Mouse (Mus musculus) neural tube, embryonic 11.5 days (tissue): ENCODE results near the gene Tmcc1. TPM values are rescaled to one million over a fixed set of nuclear protein-coding genes. Genes with fewer than 3 reads are reported as not detected.

Experiments used
- ATAC-seq: fragments of 200-750 bp; cut with Nextera tagmentation; 2 replicates; pipeline ENCODE4 v1.8.0; 2017; ENCODE audit warnings: moderate number of reproducible peaks, mild to moderate bottlenecking, moderate TSS enrichment, moderate library complexity; ENCODE audit not compliant: insufficient read depth, low FRiP score, low TSS enrichment
- DNase-seq: peaks from one replicate; pipeline ENCODE4 v3.0.0-alpha.2; 2015; ENCODE audit warnings: low spot score
- H3K27ac ChIP-seq: fragments of 300-500 bp; sonication (generic); 2 replicates; pipeline ENCODE4 v1.5.1; 2014; ENCODE audit warnings: low read depth, mild to moderate bottlenecking, low read length
- H3K27me3 ChIP-seq: fragments of 300-500 bp; sonication (generic); 2 replicates; pipeline ENCODE4 v1.6.1; 2014; ENCODE audit warnings: mild to moderate bottlenecking, low read length, mixed read lengths; ENCODE audit not compliant: control insufficient read depth, insufficient read depth
- H3K36me3 ChIP-seq: fragments of 300-500 bp; sonication (generic); 2 replicates; pipeline ENCODE4 v1.6.1; 2014; ENCODE audit warnings: mild to moderate bottlenecking, low read length, moderate library complexity, mixed read lengths; ENCODE audit not compliant: control insufficient read depth, insufficient read depth
- H3K4me1 ChIP-seq: fragments of 300-500 bp; sonication (generic); 2 replicates; pipeline ENCODE4 v1.6.1; 2014; ENCODE audit warnings: low read length, mixed read lengths; ENCODE audit not compliant: control insufficient read depth, insufficient read depth
- H3K4me2 ChIP-seq: fragments of 300-500 bp; sonication (generic); 2 replicates; pipeline ENCODE4 v1.6.1; 2014; ENCODE audit warnings: low read depth, mild to moderate bottlenecking, moderate library complexity
- H3K4me3 ChIP-seq: fragments of 300-500 bp; sonication (generic); 2 replicates; pipeline ENCODE4 v1.5.1; 2014; ENCODE audit warnings: low read depth, low read length
- H3K9ac ChIP-seq: fragments of 300-500 bp; sonication (generic); 2 replicates; pipeline ENCODE4 v1.6.1; 2014; ENCODE audit warnings: mild to moderate bottlenecking, low read length
- H3K9me3 ChIP-seq: fragments of 300-500 bp; sonication (generic); 2 replicates; pipeline ENCODE4 v1.6.1; 2016; ENCODE audit warnings: low read length; ENCODE audit not compliant: control insufficient read depth
- WGBS: fragments of 180-500 bp; shearing (Covaris S2); extraction: QIAGEN DNeasy Blood & Tissue Kit; methylation state at CpG from one replicate; pipeline ENCODE4 v1.1.7; 2014; 5-methylcytosine and 5-hydroxymethylcytosine counted together
- polyA plus RNA-seq: library from polyadenylated mRNA; unstranded; fragments of >200 nt; fragmentation: Nextera tagmentation; extraction: Ambion mirVana; gene quantifications from 2 replicates; pipeline ENCODE4 v1.2.1, GENCODE M21; 2014

Gene Tmcc1
- polyA plus RNA-seq, 1 experiment from 2014 or later: 19.8 TPM

GRCm38 (mm10) chr6:115991881-115992620 lies 201.2 kb downstream of the Tmcc1 start:
- no peak overlapping the region; the same call in 1 of the 2 replicates for H3K4me2 ChIP-seq
- H3K4me3 ChIP-seq: peak overlapping the region; percentile 16; the same call in 1 of the 2 replicates
- H3K36me3 ChIP-seq: no peaks in the 10 kb centered on the region
- peak overlapping the region; percentile 1; the same call in 1 of the 2 replicates for H3K9ac ChIP-seq
- DNase-seq (no peak), ATAC-seq (no peak)
- no peaks in the 10 kb centered on the region for H3K9me3 ChIP-seq
- peaks cover 25% of the 10 kb centered on the region for H3K4me1 ChIP-seq
- no peak overlapping the region for H3K27ac ChIP-seq
- 26% methylated on average over 10 of the region's 10 CpGs for WGBS
- H3K27me3 ChIP-seq: peaks cover 24% of the 10 kb centered on the region

GRCm38 (mm10) chr6:115991108-115991880 lies 202.0 kb downstream of the Tmcc1 start:
- no peaks in the 10 kb centered on the region for H3K9me3 ChIP-seq
- peaks cover 24% of the 10 kb centered on the region for H3K27me3 ChIP-seq
- peak overlapping the region; percentile 1; the same call in 1 of the 2 replicates for H3K9ac ChIP-seq
- H3K27ac ChIP-seq: no peak overlapping the region
- peaks cover 32% of the 10 kb centered on the region for H3K4me1 ChIP-seq
- DNase-seq: no peak
- 25% methylated on average over 13 of the region's 13 CpGs for whole genome bisulfite sequencing
- H3K36me3 ChIP-seq: no peaks in the 10 kb centered on the region
- no peak for ATAC-seq
- H3K4me2 ChIP-seq: no peak overlapping the region
- H3K4me3 ChIP-seq: peak overlapping the region; percentile 16; the same call in 1 of the 2 replicates

- ATAC-seq (no peak), DNase-seq (no peak)
- Histone ChIP-seq H3K4me3 (no peak overlapping the region), H3K9ac (no peak overlapping the region), H3K9me3 (no peaks in the 10 kb centered on the region), H3K27me3 (peaks cover 24% of the 10 kb centered on the region), H3K4me1 (peaks cover 34% of the 10 kb centered on the region), H3K4me2 (peak overlapping the region; percentile 9; the same call in 1 of the 2 replicates), H3K27ac (no peak overlapping the region), H3K36me3 (no peaks in the 10 kb centered on the region)
- 82% methylated on average over 9 of the region's 9 CpGs for WGBS
These were observed 202.8 kb downstream of the Tmcc1 start for GRCm38 (mm10) chr6:115990479-115990878.

- ATAC-seq (no peak), DNase-seq (no peak)
- Histone ChIP-seq H3K4me3 (no peak overlapping the region), H3K9ac (no peak overlapping the region), H3K4me1 (peaks cover 35% of the 10 kb centered on the region), H3K4me2 (peak overlapping the region; percentile 12; the same call in 1 of the 2 replicates), H3K9me3 (no peaks in the 10 kb centered on the region), H3K36me3 (no peaks in the 10 kb centered on the region), H3K27ac (no peak overlapping the region), H3K27me3 (peaks cover 24% of the 10 kb centered on the region)
- WGBS: 86% methylated on average over 3 of the region's 3 CpGs
These were observed 203.2 kb downstream of the Tmcc1 start for GRCm38 (mm10) chr6:115990056-115990455.

GRCm38 (mm10) chr6:115989607-115990006 lies 203.7 kb downstream of the Tmcc1 start:
- Histone ChIP-seq H3K36me3 (no peaks in the 10 kb centered on the region), H3K9me3 (no peaks in the 10 kb centered on the region), H3K4me2 (peak overlapping the region; percentile 12; the same call in 1 of the 2 replicates), H3K4me1 (peaks cover 36% of the 10 kb centered on the region), H3K9ac (no peak overlapping the region), H3K27me3 (peaks cover 24% of the 10 kb centered on the region), H3K4me3 (no peak overlapping the region), H3K27ac (no peak overlapping the region)
- 77% methylated on average over 4 of the region's 4 CpGs for WGBS
- ATAC-seq: no peak
- DNase-seq: no peak

- H3K9me3 ChIP-seq: no peaks in the 10 kb centered on the region
- ATAC-seq: no peak
- H3K4me3 ChIP-seq: no peak overlapping the region
- H3K27ac ChIP-seq: no peak overlapping the region
- peak overlapping the region; percentile 10; the same call in 1 of the 2 replicates for H3K4me2 ChIP-seq
- no peak overlapping the region for H3K9ac ChIP-seq
- H3K36me3 ChIP-seq: no peaks in the 10 kb centered on the region
- WGBS: 73% methylated on average over 5 of the region's 5 CpGs
- peaks cover 18% of the 10 kb centered on the region for H3K27me3 ChIP-seq
- no peak for DNase-seq
- H3K4me1 ChIP-seq: peaks cover 36% of the 10 kb centered on the region
These were observed 204.3 kb downstream of the Tmcc1 start for GRCm38 (mm10) chr6:115989032-115989431.

GRCm38 (mm10) chr6:115987096-115987747 lies 206.1 kb downstream of the Tmcc1 start:
- peaks cover 34% of the 10 kb centered on the region for H3K4me1 ChIP-seq
- no peak overlapping the region for H3K4me3 ChIP-seq
- H3K27me3 ChIP-seq: 0 out of 2 replicates have a peak, but pooled peaks cover under 1% of the 10 kb centered on the region
- peak overlapping the region; percentile 16 for H3K4me2 ChIP-seq
- no peak overlapping the region for H3K27ac ChIP-seq
- ATAC-seq: no peak
- WGBS: 48% methylated on average over 9 of the region's 9 CpGs
- peak overlapping the region; percentile 10; the same call in 1 of the 2 replicates for H3K9ac ChIP-seq
- no peaks in the 10 kb centered on the region for H3K9me3 ChIP-seq
- H3K36me3 ChIP-seq: no peaks in the 10 kb centered on the region
- no peak for DNase-seq

GRCm38 (mm10) chr6:115986472-115987095 lies 206.7 kb downstream of the Tmcc1 start:
- no peaks in the 10 kb centered on the region for H3K27me3 ChIP-seq
- H3K4me2 ChIP-seq: peak overlapping the region; percentile 16
- H3K36me3 ChIP-seq: no peaks in the 10 kb centered on the region
- no peak; the same call in 1 of the 2 replicates for ATAC-seq
- no peaks in the 10 kb centered on the region for H3K9me3 ChIP-seq
- 47% methylated on average over 12 of the region's 12 CpGs for WGBS
- no peak overlapping the region for H3K27ac ChIP-seq
- peaks cover 31% of the 10 kb centered on the region for H3K4me1 ChIP-seq
- H3K4me3 ChIP-seq: no peak overlapping the region
- H3K9ac ChIP-seq: no peak overlapping the region
- DNase-seq: no peak
